Mouse (Mus musculus) layer of hippocampus, adult 2 months (tissue): ENCODE results near the gene Dbx2. TPM values are rescaled to one million over a fixed set of nuclear protein-coding genes. Genes with fewer than 3 reads are reported as not detected.

ENCODE experiments used
- DNase-seq, 2 experiments: peaks; one replicate each; pipeline ENCODE4 v3.0.0; 2022; ENCODE audit warnings: low spot score in 2 of 2
- H3K27ac ChIP-seq: fragments of 200-600 bp; 2 replicates; pipeline ENCODE4 v1.8.1; 2022
- H3K4me3 ChIP-seq: fragments of 200-600 bp; 2 replicates; pipeline ENCODE4 v1.8.1; 2022; ENCODE audit warnings: mild to moderate bottlenecking
- CTCF ChIP-seq: fragments of 200-600 bp; conservative IDR thresholded peaks from 2 replicates; pipeline ENCODE4 v1.8.1; 2022; ENCODE audit warnings: antibody characterized with exemption, mild to moderate bottlenecking, moderate library complexity
- total RNA-seq, 2 experiments: library from RNA; stranded (reverse); gene quantifications; 2 replicates each; pipeline ENCODE4 v1.2.3; 2021

Gene Dbx2
- total RNA-seq, 2 experiments from 2014 or later, result 28.1 to 30.8 TPM

GRCm38 (mm10) chr15:95654211-95654897 is 1.4 kb downstream of the Dbx2 start:
- no peak for TF ChIP-seq CTCF
- no peak for DNase-seq
- H3K27ac ChIP-seq, result peak overlapping the region; percentile 90
- peak overlapping the region; percentile 57 for H3K4me3 ChIP-seq

- TF ChIP-seq CTCF, result no peak
- no peak for DNase-seq
- H3K27ac ChIP-seq, result peak overlapping the region; percentile 90
- peak overlapping the region; percentile 57 for H3K4me3 ChIP-seq
Observed at GRCm38 (mm10) chr15:95653812-95654210, 1.9 kb downstream of the Dbx2 start.

- no peak for TF ChIP-seq CTCF
- H3K4me3 ChIP-seq, result peak overlapping the region; percentile 57
- no peak for DNase-seq
- H3K27ac ChIP-seq, result peak overlapping the region; percentile 90
Observed at GRCm38 (mm10) chr15:95652898-95653707, 2.7 kb downstream of the Dbx2 start.

GRCm38 (mm10) chr15:95651824-95652223 is 3.9 kb downstream of the Dbx2 start:
- peak overlapping the region; percentile 90 for H3K27ac ChIP-seq
- H3K4me3 ChIP-seq, result peak overlapping the region; percentile 57
- TF ChIP-seq CTCF, result no peak
- no peak for DNase-seq

- H3K4me3 ChIP-seq, result peak overlapping the region; percentile 3; the same call in 1 of the 2 replicates
- no peak for DNase-seq
- peak overlapping the region; percentile 44 for H3K27ac ChIP-seq
- no peak for TF ChIP-seq CTCF
Observed at GRCm38 (mm10) chr15:95643505-95644029, 12.2 kb downstream of the Dbx2 start.

GRCm38 (mm10) chr15:95640347-95640746 is 15.4 kb downstream of the Dbx2 start:
- Histone ChIP-seq H3K4me3 (no peak overlapping the region), H3K27ac (peak overlapping the region; percentile 52; the same call in 1 of the 2 replicates)
- no peak for DNase-seq
- no peak for TF ChIP-seq CTCF

GRCm38 (mm10) chr15:95639829-95640134 is 16.0 kb downstream of the Dbx2 start:
- TF ChIP-seq CTCF, result no peak
- DNase-seq, result no peak
- H3K27ac ChIP-seq, result peak overlapping the region; percentile 52; the same call in 1 of the 2 replicates
- H3K4me3 ChIP-seq, result no peak overlapping the region; the same call in 1 of the 2 replicates

GRCm38 (mm10) chr15:95639115-95639828 is 16.5 kb downstream of the Dbx2 start:
- TF ChIP-seq CTCF, result no peak
- H3K4me3 ChIP-seq, result peak overlapping the region; percentile 15; the same call in 1 of the 2 replicates
- no peak for DNase-seq
- peak overlapping the region; percentile 52; the same call in 1 of the 2 replicates for H3K27ac ChIP-seq

GRCm38 (mm10) chr15:95624396-95624795 is 31.4 kb downstream of the Dbx2 start:
- no peak overlapping the region for H3K27ac ChIP-seq
- DNase-seq, result no peak
- TF ChIP-seq CTCF, result no peak
- H3K4me3 ChIP-seq, result no peak overlapping the region

GRCm38 (mm10) chr15:95622797-95623196 is 33.0 kb downstream of the Dbx2 start:
- TF ChIP-seq CTCF, result no peak
- no peak overlapping the region for H3K27ac ChIP-seq
- H3K4me3 ChIP-seq, result no peak overlapping the region
- DNase-seq, result no peak

- H3K27ac ChIP-seq, result no peak overlapping the region
- DNase-seq, result no peak
- no peak for TF ChIP-seq CTCF
- H3K4me3 ChIP-seq, result no peak overlapping the region
Observed at GRCm38 (mm10) chr15:95612600-95612999, 43.2 kb downstream of the Dbx2 start.

- no peak overlapping the region for H3K4me3 ChIP-seq
- TF ChIP-seq CTCF, result no peak
- no peak for DNase-seq
- no peak overlapping the region for H3K27ac ChIP-seq
Observed at GRCm38 (mm10) chr15:95601179-95601578, 54.6 kb downstream of the Dbx2 start.

GRCm38 (mm10) chr15:95598630-95599029 is 57.1 kb downstream of the Dbx2 start:
- peak; percentile 88 for TF ChIP-seq CTCF
- H3K27ac ChIP-seq, result no peak overlapping the region
- peak; percentile 26 to 39 for DNase-seq
- H3K4me3 ChIP-seq, result no peak overlapping the region
